Mouse (Mus musculus) embryonic facial prominence, embryonic 11.5 days (tissue): Measurements from ENCODE around the gene Lif. TPM values are rescaled to one million over a fixed set of nuclear protein-coding genes. Genes with fewer than 3 reads are reported as not detected.

Experiments
- ATAC-seq: fragments of 200-750 bp; cut with Nextera tagmentation; replicated peaks from 2 replicates; pipeline ENCODE4 v1.8.0; 2017; ENCODE audit warnings: low read depth; ENCODE audit not compliant: insufficient number of reproducible peaks, low FRiP score, low TSS enrichment
- DNase-seq: peaks from one replicate; pipeline ENCODE4 v3.0.0-alpha.2; 2015; ENCODE audit warnings: low spot score
- H3K27ac ChIP-seq: fragments of 300-500 bp; sonication (generic); replicated peaks from 2 replicates; pipeline ENCODE4 v1.5.1; 2014; ENCODE audit warnings: mild to moderate bottlenecking, low read depth, low read length, control low read depth
- H3K27me3 ChIP-seq: fragments of 300-500 bp; sonication (generic); 2 replicates; pipeline ENCODE4 v1.6.1; 2014; ENCODE audit warnings: mild to moderate bottlenecking, low read length, moderate library complexity, mixed read lengths; ENCODE audit not compliant: control insufficient read depth, insufficient read depth
- H3K36me3 ChIP-seq: fragments of 300-500 bp; sonication (generic); replicated peaks from 2 replicates; pipeline ENCODE4 v1.6.1; 2014; ENCODE audit warnings: low read depth, mild to moderate bottlenecking, low read length, moderate library complexity, mixed read lengths; ENCODE audit not compliant: control insufficient read depth, insufficient read depth
- H3K4me1 ChIP-seq: fragments of 300-500 bp; sonication (generic); 2 replicates; pipeline ENCODE4 v1.6.1; 2014; ENCODE audit warnings: low read length, mixed read lengths; ENCODE audit not compliant: control insufficient read depth, insufficient read depth
- H3K4me2 ChIP-seq: fragments of 300-500 bp; sonication (generic); 2 replicates; pipeline ENCODE4 v1.6.1; 2014; ENCODE audit warnings: low read depth, mild to moderate bottlenecking, control low read depth, low read length, moderate library complexity
- H3K4me3 ChIP-seq: fragments of 300-500 bp; sonication (generic); 2 replicates; pipeline ENCODE4 v1.5.1; 2014; ENCODE audit warnings: low read depth, low read length, control low read depth
- H3K9ac ChIP-seq: fragments of 300-500 bp; sonication (generic); replicated peaks from 2 replicates; pipeline ENCODE4 v1.6.1; 2014; ENCODE audit warnings: mild to moderate bottlenecking, control low read depth, low read length
- H3K9me3 ChIP-seq: fragments of 300-500 bp; sonication (generic); replicated peaks from 2 replicates; pipeline ENCODE4 v1.6.1; 2016; ENCODE audit warnings: mild to moderate bottlenecking, low read length, inconsistent platforms, mixed read lengths; ENCODE audit not compliant: control insufficient read depth
- WGBS: fragments of 180-500 bp; shearing (Covaris S2); extraction: QIAGEN DNeasy Blood & Tissue Kit; methylation state at CpG from one replicate; pipeline ENCODE4 v1.1.7; 2014; 5-methylcytosine and 5-hydroxymethylcytosine counted together
- polyA plus RNA-seq: library from polyadenylated mRNA; unstranded; fragments of >200 nt; fragmentation: Nextera tagmentation; extraction: Ambion mirVana; gene quantifications from 2 replicates; pipeline ENCODE4 v1.2.1, GENCODE M21; 2014

The Lif gene
- polyA plus RNA-seq, 1 experiment from 2014 or later, result 0.07 TPM

DNA sequence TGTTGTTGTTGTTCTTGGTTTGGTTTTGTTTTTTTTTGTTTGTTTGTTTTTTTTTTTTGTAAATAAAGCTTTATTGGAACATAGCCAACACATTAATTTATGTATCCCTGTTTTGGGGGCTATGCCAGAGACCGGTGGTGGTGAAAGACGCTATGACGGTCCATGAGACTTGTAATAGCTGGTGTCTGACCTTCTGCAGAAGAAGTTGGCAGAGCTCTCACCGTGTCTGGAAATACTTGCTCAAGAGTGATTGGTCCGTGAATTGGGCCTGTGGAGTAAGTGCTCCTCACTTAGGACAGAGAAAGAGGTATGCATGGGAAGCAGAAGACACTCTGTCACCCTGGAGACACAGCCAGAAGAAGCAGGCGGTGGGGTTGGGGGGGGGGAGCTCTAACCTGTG is 24.5 kb downstream of the Lif start:
- ATAC-seq, result no peak
- no peak overlapping the region for H3K4me3 ChIP-seq
- H3K9me3 ChIP-seq, result no peaks in the 10 kb centered on the region
- no peaks in the 10 kb centered on the region for H3K36me3 ChIP-seq
- no peak for DNase-seq
- 87% methylated on average over 6 of the region's 6 CpGs for WGBS
- H3K27me3 ChIP-seq, result no peaks in the 10 kb centered on the region
- H3K4me2 ChIP-seq, result no peak overlapping the region
- H3K9ac ChIP-seq, result no peak overlapping the region
- no peak overlapping the region for H3K27ac ChIP-seq
- H3K4me1 ChIP-seq, result no peaks in the 10 kb centered on the region

DNA sequence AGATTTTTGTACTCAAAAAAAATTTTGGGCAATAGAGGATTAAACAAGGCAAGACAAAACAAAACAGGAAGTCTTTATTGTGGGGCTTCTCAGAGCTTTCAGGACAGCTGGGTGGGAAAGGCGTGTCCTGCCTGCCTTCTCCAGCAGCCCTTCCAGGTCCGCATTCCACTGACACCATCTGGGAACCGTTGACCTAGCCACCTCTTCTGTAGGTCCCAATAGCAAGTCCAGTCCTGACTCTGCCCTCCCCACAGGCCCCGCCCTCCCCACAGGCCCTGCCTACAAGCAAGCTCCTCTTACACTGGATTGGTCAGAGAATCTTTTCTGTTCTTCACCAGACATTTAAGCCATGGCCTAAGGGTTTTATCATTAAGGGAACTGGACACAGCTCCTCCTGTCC is 26.3 kb downstream of the Lif start:
- Histone ChIP-seq H3K4me3 (no peak overlapping the region), H3K27ac (no peak overlapping the region), H3K4me1 (no peaks in the 10 kb centered on the region), H3K36me3 (no peaks in the 10 kb centered on the region), H3K27me3 (no peaks in the 10 kb centered on the region), H3K9ac (no peak overlapping the region), H3K9me3 (no peaks in the 10 kb centered on the region), H3K4me2 (no peak overlapping the region)
- WGBS, result 3% methylated on average over 4 of the region's 4 CpGs
- ATAC-seq (peak; percentile 70; the same call in 1 of the 2 replicates), DNase-seq (peak; percentile 66)

DNA sequence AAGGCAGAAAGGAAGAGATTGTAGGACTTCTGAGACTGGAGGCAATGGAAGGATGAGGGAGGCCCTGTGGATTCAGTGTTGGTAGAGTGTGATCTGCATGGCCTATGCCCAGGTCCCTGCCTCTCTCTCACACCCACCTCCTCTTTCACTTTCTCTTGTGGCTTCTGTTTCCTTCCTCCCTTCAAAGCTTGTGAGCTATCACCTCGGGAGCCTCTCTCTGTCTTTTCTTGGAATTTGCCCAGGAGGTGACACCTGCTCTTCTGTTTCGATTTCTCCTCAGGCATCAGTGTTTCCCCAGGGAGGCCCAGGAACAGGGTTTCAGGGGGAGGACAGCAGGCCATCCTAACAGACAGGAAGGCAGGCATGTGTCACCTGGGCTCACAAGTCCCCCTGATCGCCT is 31.9 kb downstream of the Lif start:
- WGBS, result 59% methylated on average over 3 of the region's 3 CpGs
- Histone ChIP-seq H3K4me2 (no peak overlapping the region), H3K27me3 (no peaks in the 10 kb centered on the region), H3K9ac (no peak overlapping the region), H3K4me3 (no peak overlapping the region), H3K9me3 (no peaks in the 10 kb centered on the region), H3K36me3 (no peaks in the 10 kb centered on the region), H3K27ac (no peak overlapping the region), H3K4me1 (no peaks in the 10 kb centered on the region)
- DNase-seq, result no peak
- no peak for ATAC-seq

DNA sequence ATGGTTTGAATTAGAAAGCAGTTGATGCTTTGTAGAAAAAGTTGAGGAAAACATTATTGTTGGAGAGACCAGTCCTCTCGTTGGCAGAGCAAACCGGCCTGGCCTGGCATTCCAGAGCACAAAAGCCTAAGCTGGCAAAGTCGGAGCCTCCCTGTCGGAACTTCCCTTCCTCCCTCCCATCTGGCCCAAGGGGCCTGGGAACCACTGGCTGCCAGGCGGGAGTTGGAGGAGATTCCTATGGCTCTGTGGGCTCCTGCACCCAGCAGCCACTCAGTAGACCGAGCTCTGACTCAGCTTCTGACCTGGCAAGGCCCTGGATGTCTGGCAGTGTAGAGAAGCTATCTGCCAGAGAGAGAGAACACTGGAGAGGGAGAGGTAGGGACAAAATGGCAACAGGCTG is 34.3 kb downstream of the Lif start:
- DNase-seq (no peak), ATAC-seq (no peak)
- Histone ChIP-seq H3K27ac (no peak overlapping the region), H3K9ac (no peak overlapping the region), H3K4me3 (no peak overlapping the region), H3K4me1 (no peaks in the 10 kb centered on the region), H3K27me3 (no peaks in the 10 kb centered on the region), H3K36me3 (no peaks in the 10 kb centered on the region), H3K4me2 (no peak overlapping the region), H3K9me3 (no peaks in the 10 kb centered on the region)
- WGBS, result 78% methylated on average over 6 of the region's 6 CpGs

DNA sequence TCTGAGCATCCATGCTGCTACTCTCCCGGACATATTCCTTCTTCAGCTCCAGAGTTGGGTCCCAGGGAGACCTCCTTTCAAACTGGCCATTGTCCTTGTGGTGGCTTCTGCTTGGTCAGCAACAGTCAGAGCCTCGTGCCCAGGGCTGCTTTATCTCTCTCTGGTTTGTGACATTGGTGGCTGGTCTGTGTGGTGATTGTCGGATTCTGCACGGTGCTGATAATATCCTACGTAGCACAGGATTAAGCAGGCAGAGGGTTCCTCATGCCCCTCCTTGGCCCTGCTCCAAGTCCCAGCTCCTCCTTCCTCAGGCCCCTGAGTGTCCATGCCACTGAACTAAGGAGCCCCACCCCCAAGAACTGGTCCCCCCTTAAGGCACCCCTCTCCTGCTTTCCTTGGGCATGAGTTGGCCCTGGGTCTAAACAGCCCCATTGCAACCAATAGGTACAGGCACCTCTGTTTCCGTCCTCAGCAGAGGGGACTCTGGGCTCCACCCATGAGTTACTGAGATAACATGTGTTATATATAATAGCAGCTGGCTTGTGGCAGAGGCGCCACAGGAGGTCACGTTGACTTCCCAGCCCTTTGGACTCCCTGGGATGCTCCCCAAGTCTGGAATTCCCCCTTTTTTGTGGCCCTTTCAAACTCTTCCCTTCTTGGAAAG is 35.0 kb downstream of the Lif start:
- no peak for ATAC-seq

DNA sequence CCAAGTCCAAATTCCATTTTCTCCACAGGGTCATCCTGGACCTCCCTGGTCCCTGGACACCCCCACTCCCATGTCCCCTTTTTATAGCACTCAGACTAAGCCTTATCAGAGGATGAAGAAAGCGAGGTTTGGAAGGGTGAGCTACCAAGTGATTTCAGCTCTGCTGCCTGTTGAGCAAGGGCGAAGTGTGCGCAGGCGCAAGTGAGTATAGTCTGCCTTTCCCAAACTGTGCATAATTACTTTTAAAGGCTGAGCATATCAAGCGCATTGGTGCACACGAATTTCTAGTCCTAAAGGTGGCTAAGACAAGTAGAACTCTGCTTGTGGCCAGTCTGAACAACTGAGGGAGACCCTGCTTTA is 35.5 kb downstream of the Lif start:
- H3K27me3 ChIP-seq, result no peaks in the 10 kb centered on the region

More for the DNA sequence above, 35.0 kb downstream of the Lif start:
- no peak for DNase-seq
- no peak overlapping the region for H3K4me3 ChIP-seq
- H3K27ac ChIP-seq, result no peak overlapping the region
- H3K9ac ChIP-seq, result no peak overlapping the region
- 69% methylated on average over 8 of the region's 8 CpGs for WGBS
- no peaks in the 10 kb centered on the region for H3K9me3 ChIP-seq
- H3K27me3 ChIP-seq, result no peaks in the 10 kb centered on the region
- H3K4me2 ChIP-seq, result no peak overlapping the region
- H3K4me1 ChIP-seq, result no peaks in the 10 kb centered on the region
- no peaks in the 10 kb centered on the region for H3K36me3 ChIP-seq

DNA sequence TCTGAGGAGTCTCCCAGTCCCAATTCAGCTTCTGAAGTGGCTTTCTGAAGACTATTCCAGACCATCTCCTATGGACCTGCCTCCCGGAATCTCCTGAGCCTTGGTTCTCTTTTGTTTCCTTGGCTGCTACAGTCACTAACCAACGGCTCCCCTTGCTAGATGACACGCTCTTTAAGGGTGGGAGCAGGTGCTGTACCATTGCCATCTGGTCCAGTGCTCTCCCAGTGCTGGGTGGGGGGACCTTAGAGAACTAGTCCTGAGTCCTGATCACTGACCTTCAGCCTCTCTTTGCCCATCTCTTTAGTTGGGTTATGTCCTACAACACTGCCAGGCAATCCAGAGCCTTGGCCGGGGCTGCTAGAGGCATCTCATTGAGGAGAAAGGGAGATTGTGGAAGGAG is 36.1 kb downstream of the Lif start:
- H3K27me3 ChIP-seq, result no peaks in the 10 kb centered on the region
- H3K27ac ChIP-seq, result no peak overlapping the region
- DNase-seq (no peak), ATAC-seq (no peak)
- H3K9me3 ChIP-seq, result no peaks in the 10 kb centered on the region
- no peak overlapping the region for H3K4me2 ChIP-seq
- no peaks in the 10 kb centered on the region for H3K36me3 ChIP-seq
- H3K4me3 ChIP-seq, result no peak overlapping the region
- no peaks in the 10 kb centered on the region for H3K4me1 ChIP-seq
- 79% methylated on average over 4 of the region's 4 CpGs for WGBS
- no peak overlapping the region for H3K9ac ChIP-seq

More for the DNA sequence above, 35.5 kb downstream of the Lif start:
- WGBS, result 85% methylated on average over 6 of the region's 6 CpGs
- H3K36me3 ChIP-seq, result no peaks in the 10 kb centered on the region
- ATAC-seq (no peak), DNase-seq (no peak)
- H3K4me1 ChIP-seq, result no peaks in the 10 kb centered on the region
- no peak overlapping the region for H3K4me2 ChIP-seq
- H3K4me3 ChIP-seq, result no peak overlapping the region
- H3K9ac ChIP-seq, result no peak overlapping the region
- H3K9me3 ChIP-seq, result no peaks in the 10 kb centered on the region
- no peak overlapping the region for H3K27ac ChIP-seq

DNA sequence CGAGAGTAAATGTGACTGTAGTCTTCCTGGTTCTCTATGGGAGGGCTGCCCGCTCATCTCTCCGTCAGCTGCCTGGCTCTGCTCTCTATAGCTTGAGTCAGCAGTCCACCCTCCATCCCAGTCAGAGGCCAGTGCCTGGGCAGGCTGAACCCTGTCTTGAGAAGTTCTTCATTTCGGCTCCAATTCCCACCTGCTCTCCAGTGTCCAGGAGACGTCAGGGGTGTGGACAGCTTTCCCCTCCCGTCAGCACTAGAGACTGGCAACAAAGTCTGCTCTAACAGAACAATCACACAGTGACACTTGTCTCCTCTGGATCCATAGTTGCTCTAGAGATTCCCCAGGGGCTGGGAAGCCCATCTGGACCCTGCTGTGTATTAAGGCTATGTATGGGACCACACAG is 36.7 kb downstream of the Lif start:
- no peaks in the 10 kb centered on the region for H3K4me1 ChIP-seq
- no peak overlapping the region for H3K4me2 ChIP-seq
- H3K9me3 ChIP-seq, result no peaks in the 10 kb centered on the region
- no peak overlapping the region for H3K4me3 ChIP-seq
- ATAC-seq (no peak), DNase-seq (no peak)
- H3K27me3 ChIP-seq, result no peaks in the 10 kb centered on the region
- H3K36me3 ChIP-seq, result no peaks in the 10 kb centered on the region
- WGBS, result 87% methylated on average over 6 of the region's 6 CpGs
- no peak overlapping the region for H3K9ac ChIP-seq
- H3K27ac ChIP-seq, result no peak overlapping the region
